Mouse (Mus musculus) stomach, postnatal 0 days (tissue): ENCODE data around the gene Bcl2l13. TPM values are rescaled to one million over a fixed set of nuclear protein-coding genes. Genes with fewer than 3 reads are reported as not detected.
A peak's percentile ranks its signal among the peaks of the same experiment; 100 is the strongest.

Source experiments
- ATAC-seq: fragments of 200-750 bp; cut with Nextera tagmentation; 2 replicates; pipeline ENCODE4 v1.8.0; 2017; ENCODE audit not compliant: low FRiP score, low TSS enrichment
- DNase-seq: peaks from one replicate; pipeline ENCODE4 v3.0.0-alpha.2; 2016; ENCODE audit warnings: low spot score
- H3K27ac ChIP-seq: fragments of 300-500 bp; sonication (generic); replicated peaks from 2 replicates; pipeline ENCODE4 v1.5.1; 2014; ENCODE audit warnings: mild to moderate bottlenecking, control low read depth
- H3K27me3 ChIP-seq: fragments of 300-500 bp; sonication (generic); 2 replicates; pipeline ENCODE4 v1.6.1; 2014; ENCODE audit warnings: low read length; ENCODE audit not compliant: control insufficient read depth, insufficient read depth
- H3K36me3 ChIP-seq: fragments of 300-500 bp; sonication (generic); 2 replicates; pipeline ENCODE4 v1.6.1; 2014; ENCODE audit warnings: low read length, mixed read lengths; ENCODE audit not compliant: control insufficient read depth, insufficient read depth
- H3K4me1 ChIP-seq: fragments of 300-500 bp; sonication (generic); replicated peaks from 2 replicates; pipeline ENCODE4 v1.6.1; 2014; ENCODE audit warnings: antibody characterized with exemption; ENCODE audit not compliant: control insufficient read depth, insufficient read depth
- H3K4me2 ChIP-seq: fragments of 300-500 bp; sonication (generic); replicated peaks from 2 replicates; pipeline ENCODE4 v1.6.1; 2014; ENCODE audit warnings: low read depth, mild to moderate bottlenecking, control low read depth, moderate library complexity
- H3K4me3 ChIP-seq: fragments of 300-500 bp; sonication (generic); 2 replicates; pipeline ENCODE4 v1.5.1; 2014; ENCODE audit warnings: low read depth, low read length, control low read depth
- H3K9ac ChIP-seq: fragments of 300-500 bp; sonication (generic); 2 replicates; pipeline ENCODE4 v1.6.1; 2014; ENCODE audit warnings: mild to moderate bottlenecking, low read length, control low read depth, mixed read lengths
- H3K9me3 ChIP-seq: fragments of 300-500 bp; sonication (generic); 2 replicates; pipeline ENCODE4 v1.6.1; 2016; ENCODE audit warnings: low read length; ENCODE audit not compliant: control insufficient read depth
- CTCF ChIP-seq: IDR thresholded peaks from 2 replicates; pipeline ENCODE4 v1.5.1; 2016; ENCODE audit warnings: antibody characterized with exemption, low read depth, mild to moderate bottlenecking, moderate library complexity
- EP300 ChIP-seq: optimal IDR thresholded peaks from 2 replicates; pipeline ENCODE3; 2016; ENCODE audit warnings: antibody characterized with exemption
- WGBS: fragments of 180-500 bp; shearing (Covaris S2); extraction: QIAGEN DNeasy Blood & Tissue Kit; methylation state at CpG from one replicate; pipeline ENCODE4 v1.1.7; 2014; 5-methylcytosine and 5-hydroxymethylcytosine counted together
- polyA plus RNA-seq: library from polyadenylated mRNA; unstranded; fragments of >200 nt; fragmentation: Nextera tagmentation; extraction: Ambion mirVana; gene quantifications from 2 replicates; pipeline ENCODE4 v1.2.1, GENCODE M21; 2015

The Bcl2l13 gene
- polyA plus RNA-seq, 1 experiment from 2014 or later: 18.4 TPM

- 31% methylated on average over 9 of the region's 9 CpGs for WGBS
- Histone ChIP-seq H3K9me3 (no peaks in the 10 kb centered on the region), H3K36me3 (peaks cover 5% of the 10 kb centered on the region; the same call in 1 of the 2 replicates), H3K4me2 (no peak overlapping the region), H3K27ac (no peak overlapping the region; the same call in 1 of the 2 replicates), H3K9ac (no peak overlapping the region), H3K4me1 (no peaks in the 10 kb centered on the region), H3K27me3 (no peaks in the 10 kb centered on the region), H3K4me3 (no peak overlapping the region)
- DNase-seq (peak; percentile 9), ATAC-seq (no peak)
- TF ChIP-seq CTCF (no peak), EP300 (no peak)
Observed at GRCm38 (mm10) chr6:120873874-120874273, 37.9 kb downstream of the Bcl2l13 start.

GRCm38 (mm10) chr6:120879046-120879445, 43.0 kb downstream of the Bcl2l13 start:
- H3K9me3 ChIP-seq: no peaks in the 10 kb centered on the region
- H3K4me2 ChIP-seq: no peak overlapping the region
- DNase-seq: no peak
- ATAC-seq: no peak
- H3K4me3 ChIP-seq: no peak overlapping the region
- 0 out of 2 replicates have a peak, but pooled peaks cover 8% of the 10 kb centered on the region for H3K36me3 ChIP-seq
- H3K4me1 ChIP-seq: no peaks in the 10 kb centered on the region
- H3K27me3 ChIP-seq: no peaks in the 10 kb centered on the region
- H3K9ac ChIP-seq: no peak overlapping the region
- no peak overlapping the region for H3K27ac ChIP-seq
- no peak for TF ChIP-seq EP300
- no peak for TF ChIP-seq CTCF
- 72% methylated on average over 5 of the region's 5 CpGs for WGBS

GRCm38 (mm10) chr6:120884436-120884835, 48.4 kb downstream of the Bcl2l13 start:
- 94% methylated on average over 6 of the region's 6 CpGs for whole genome bisulfite sequencing
- DNase-seq: no peak

GRCm38 (mm10) chr6:120886696-120887095, 50.7 kb downstream of the Bcl2l13 start:
- no peak for TF ChIP-seq CTCF
- TF ChIP-seq EP300: no peak
- Histone ChIP-seq H3K36me3 (peaks cover 13% of the 10 kb centered on the region), H3K4me3 (no peak overlapping the region), H3K9me3 (no peaks in the 10 kb centered on the region), H3K9ac (no peak overlapping the region), H3K27ac (no peak overlapping the region), H3K4me2 (no peak overlapping the region), H3K27me3 (no peaks in the 10 kb centered on the region), H3K4me1 (no peaks in the 10 kb centered on the region)
- ATAC-seq: no peak
- no peak for DNase-seq
- 86% methylated on average over 17 of the region's 17 CpGs for WGBS

More at GRCm38 (mm10) chr6:120884436-120884835, 48.4 kb downstream of the Bcl2l13 start:
- Histone ChIP-seq H3K4me1 (no peaks in the 10 kb centered on the region), H3K27me3 (no peaks in the 10 kb centered on the region), H3K4me3 (no peak overlapping the region), H3K9ac (no peak overlapping the region), H3K9me3 (no peaks in the 10 kb centered on the region), H3K36me3 (peaks cover 14% of the 10 kb centered on the region), H3K27ac (no peak overlapping the region), H3K4me2 (no peak overlapping the region)
- no peak for TF ChIP-seq EP300
- no peak for TF ChIP-seq CTCF
- ATAC-seq: no peak

GRCm38 (mm10) chr6:120894089-120894488, 58.1 kb downstream of the Bcl2l13 start:
- H3K9me3 ChIP-seq: no peaks in the 10 kb centered on the region
- no peaks in the 10 kb centered on the region for H3K4me1 ChIP-seq
- no peak overlapping the region for H3K27ac ChIP-seq
- H3K27me3 ChIP-seq: no peaks in the 10 kb centered on the region
- H3K36me3 ChIP-seq: peaks cover 8% of the 10 kb centered on the region
- DNase-seq: no peak
- no peak overlapping the region for H3K4me3 ChIP-seq
- H3K4me2 ChIP-seq: no peak overlapping the region
- TF ChIP-seq CTCF (no peak), EP300 (no peak)
- 89% methylated on average over 9 of the region's 9 CpGs for WGBS
- no peak overlapping the region for H3K9ac ChIP-seq
- ATAC-seq: no peak

GRCm38 (mm10) chr6:120894524-120894923, 58.5 kb downstream of the Bcl2l13 start:
- Histone ChIP-seq H3K4me1 (no peaks in the 10 kb centered on the region), H3K4me2 (no peak overlapping the region), H3K36me3 (peaks cover 8% of the 10 kb centered on the region), H3K4me3 (no peak overlapping the region), H3K9me3 (no peaks in the 10 kb centered on the region), H3K27ac (no peak overlapping the region), H3K27me3 (no peaks in the 10 kb centered on the region), H3K9ac (no peak overlapping the region)
- WGBS: 84% methylated on average over 9 of the region's 9 CpGs
- DNase-seq (no peak), ATAC-seq (no peak)
- TF ChIP-seq CTCF (no peak), EP300 (no peak)
